Mouse (Mus musculus) limb, embryonic 10.5 days (tissue): ENCODE measurements around the gene Hsd17b11. TPM values are rescaled to one million over a fixed set of nuclear protein-coding genes. Genes with fewer than 3 reads are reported as not detected.

ENCODE experiments used
- DNase-seq: peaks from one replicate; pipeline ENCODE4 v3.0.0-alpha.2; 2017; ENCODE audit warnings: low spot score
- H3K27ac ChIP-seq: fragments of 300-500 bp; sonication (generic); 2 replicates; pipeline ENCODE4 v1.5.1; 2016; ENCODE audit warnings: mild to moderate bottlenecking
- H3K27me3 ChIP-seq: fragments of 300-500 bp; sonication (generic); 2 replicates; pipeline ENCODE4 v1.6.1; 2016; ENCODE audit warnings: low read depth, mild to moderate bottlenecking; ENCODE audit not compliant: poor library complexity, severe bottlenecking
- H3K36me3 ChIP-seq: fragments of 300-500 bp; sonication (generic); 2 replicates; pipeline ENCODE4 v1.6.1; 2016; ENCODE audit warnings: mild to moderate bottlenecking, moderate library complexity
- H3K4me1 ChIP-seq: fragments of 300-500 bp; sonication (generic); 2 replicates; pipeline ENCODE4 v1.6.1; 2016
- H3K4me3 ChIP-seq: fragments of 300-500 bp; sonication (generic); 2 replicates; pipeline ENCODE4 v1.5.1; 2016; ENCODE audit warnings: mild to moderate bottlenecking, moderate library complexity
- H3K9me3 ChIP-seq: fragments of 300-500 bp; sonication (generic); replicated peaks from 2 replicates; pipeline ENCODE4 v1.6.1; 2016; ENCODE audit warnings: mild to moderate bottlenecking
- WGBS: fragments of 180-500 bp; shearing (Covaris S2); methylation state at CpG from one replicate; pipeline ENCODE4 v1.1.7; 2016; 5-methylcytosine and 5-hydroxymethylcytosine counted together
- polyA plus RNA-seq: library from polyadenylated mRNA; unstranded; fragments of >200 nt; fragmentation: Nextera tagmentation; extraction: Ambion mirVana; gene quantifications from 2 replicates; pipeline ENCODE4 v1.2.1, GENCODE M21; 2016

The Hsd17b11 gene
- polyA plus RNA-seq, result 1.9 and 2.4 TPM in 2 replicates

- 1% methylated on average over 31 of the region's 31 CpGs for WGBS
Observed at GRCm38 (mm10) chr5:104021597-104022378, at the start of gene Hsd17b11. TSS of gene Hsd17b11 (minus strand) at chr5:104021919.

GRCm38 (mm10) chr5:104071048-104071447 lies 49.3 kb upstream of the Hsd17b11 start:
- 89% methylated on average over 4 of the region's 4 CpGs for WGBS
- Histone ChIP-seq H3K4me1 (peaks cover 7% of the 10 kb centered on the region), H3K36me3 (no peaks in the 10 kb centered on the region), H3K27ac (no peak overlapping the region), H3K27me3 (no peaks in the 10 kb centered on the region), H3K4me3 (no peak overlapping the region), H3K9me3 (no peaks in the 10 kb centered on the region)
- no peak for DNase-seq

More at GRCm38 (mm10) chr5:104021597-104022378, at the start of gene Hsd17b11:
- peaks cover 14% of the 10 kb centered on the region for H3K36me3 ChIP-seq
- peaks cover 27% of the 10 kb centered on the region for H3K4me1 ChIP-seq
- H3K27ac ChIP-seq, result peak within 1 kb of the TSS; percentile 89
- H3K27me3 ChIP-seq, result peaks cover 14% of the 10 kb centered on the region
- H3K9me3 ChIP-seq, result no peaks in the 10 kb centered on the region
- H3K4me3 ChIP-seq, result peak within 1 kb of the TSS; percentile 62
- DNase-seq, result peak; percentile 81

- H3K9me3 ChIP-seq, result no peaks in the 10 kb centered on the region
- DNase-seq, result no peak
- H3K4me3 ChIP-seq, result no peak overlapping the region
- 92% methylated on average over 7 of the region's 7 CpGs for WGBS
- peaks cover 7% of the 10 kb centered on the region for H3K4me1 ChIP-seq
- peaks cover 13% of the 10 kb centered on the region for H3K36me3 ChIP-seq
- H3K27ac ChIP-seq, result no peak overlapping the region
- no peaks in the 10 kb centered on the region for H3K27me3 ChIP-seq
Observed at GRCm38 (mm10) chr5:104068751-104069150, 47.0 kb upstream of the Hsd17b11 start.

- WGBS, result 95% methylated on average over 11 of the region's 11 CpGs
- no peaks in the 10 kb centered on the region for H3K27me3 ChIP-seq
- DNase-seq, result no peak
- no peak overlapping the region for H3K27ac ChIP-seq
- no peaks in the 10 kb centered on the region for H3K4me1 ChIP-seq
- no peaks in the 10 kb centered on the region for H3K9me3 ChIP-seq
- no peak overlapping the region for H3K4me3 ChIP-seq
- peaks cover 68% of the 10 kb centered on the region for H3K36me3 ChIP-seq
Observed at GRCm38 (mm10) chr5:104062773-104063551, 41.2 kb upstream of the Hsd17b11 start.

GRCm38 (mm10) chr5:104061936-104062772 lies 40.4 kb upstream of the Hsd17b11 start:
- DNase-seq, result no peak
- H3K9me3 ChIP-seq, result no peaks in the 10 kb centered on the region
- WGBS, result 87% methylated on average over 13 of the region's 13 CpGs
- no peak overlapping the region for H3K27ac ChIP-seq
- no peak overlapping the region for H3K4me3 ChIP-seq
- H3K36me3 ChIP-seq, result peaks cover 71% of the 10 kb centered on the region
- H3K4me1 ChIP-seq, result no peaks in the 10 kb centered on the region
- no peaks in the 10 kb centered on the region for H3K27me3 ChIP-seq

GRCm38 (mm10) chr5:104060429-104060828 lies 38.7 kb upstream of the Hsd17b11 start:
- DNase-seq, result no peak
- 92% methylated on average over 5 of the region's 5 CpGs for WGBS
- no peaks in the 10 kb centered on the region for H3K9me3 ChIP-seq
- peaks cover 82% of the 10 kb centered on the region for H3K36me3 ChIP-seq
- H3K4me1 ChIP-seq, result no peaks in the 10 kb centered on the region
- H3K27me3 ChIP-seq, result no peaks in the 10 kb centered on the region
- H3K4me3 ChIP-seq, result no peak overlapping the region
- H3K27ac ChIP-seq, result no peak overlapping the region

DNA sequence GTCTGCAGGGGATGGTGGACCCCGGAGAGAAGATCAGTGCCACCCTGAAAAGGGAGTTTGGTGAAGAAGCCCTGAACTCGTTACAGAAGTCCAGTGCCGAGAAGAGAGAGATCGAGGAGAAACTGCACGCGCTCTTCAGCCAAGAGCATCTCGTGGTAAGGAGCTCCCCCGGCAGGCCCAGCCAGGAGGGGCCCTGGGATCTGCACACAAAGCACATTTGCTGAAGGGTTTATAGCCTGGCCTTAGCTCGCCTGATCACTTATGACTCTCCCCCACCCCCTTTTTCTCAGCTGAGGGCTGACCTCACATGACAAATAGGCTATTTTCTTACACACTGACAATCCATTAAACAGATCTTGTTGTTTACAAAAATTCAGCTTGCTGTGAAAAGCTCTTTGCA lies 37.9 kb upstream of the Hsd17b11 start:
- no peaks in the 10 kb centered on the region for H3K9me3 ChIP-seq
- H3K4me1 ChIP-seq, result no peaks in the 10 kb centered on the region
- WGBS, result 82% methylated on average over 9 of the region's 9 CpGs
- H3K27ac ChIP-seq, result no peak overlapping the region
- H3K4me3 ChIP-seq, result no peak overlapping the region
- no peak for DNase-seq
- H3K36me3 ChIP-seq, result peaks cover 81% of the 10 kb centered on the region
- H3K27me3 ChIP-seq, result no peaks in the 10 kb centered on the region

DNA sequence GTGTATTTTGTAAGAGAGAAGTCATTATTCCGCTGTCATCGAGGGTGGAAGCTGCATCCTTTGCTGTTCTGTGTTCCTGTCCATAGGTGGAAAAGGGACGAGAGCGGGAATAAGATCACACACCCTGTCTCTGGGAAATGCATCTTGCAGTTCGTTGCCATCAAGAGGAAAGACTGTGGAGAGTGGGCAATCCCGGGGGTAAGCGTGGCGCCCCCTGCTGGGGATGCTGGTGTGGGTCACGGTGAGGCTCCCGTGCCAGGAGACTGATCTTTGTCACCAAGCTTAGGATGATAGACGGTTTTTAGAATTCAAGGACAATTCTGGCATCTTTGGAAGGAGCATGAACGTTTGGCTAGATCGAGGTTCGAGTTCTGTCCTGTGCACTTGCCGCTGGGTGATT lies 36.3 kb upstream of the Hsd17b11 start:
- no peaks in the 10 kb centered on the region for H3K4me1 ChIP-seq
- H3K36me3 ChIP-seq, result peaks cover 71% of the 10 kb centered on the region
- H3K9me3 ChIP-seq, result no peaks in the 10 kb centered on the region
- no peak overlapping the region for H3K27ac ChIP-seq
- no peak overlapping the region for H3K4me3 ChIP-seq
- DNase-seq, result peak; percentile 60
- WGBS, result 69% methylated on average over 15 of the region's 15 CpGs
- H3K27me3 ChIP-seq, result no peaks in the 10 kb centered on the region

DNA sequence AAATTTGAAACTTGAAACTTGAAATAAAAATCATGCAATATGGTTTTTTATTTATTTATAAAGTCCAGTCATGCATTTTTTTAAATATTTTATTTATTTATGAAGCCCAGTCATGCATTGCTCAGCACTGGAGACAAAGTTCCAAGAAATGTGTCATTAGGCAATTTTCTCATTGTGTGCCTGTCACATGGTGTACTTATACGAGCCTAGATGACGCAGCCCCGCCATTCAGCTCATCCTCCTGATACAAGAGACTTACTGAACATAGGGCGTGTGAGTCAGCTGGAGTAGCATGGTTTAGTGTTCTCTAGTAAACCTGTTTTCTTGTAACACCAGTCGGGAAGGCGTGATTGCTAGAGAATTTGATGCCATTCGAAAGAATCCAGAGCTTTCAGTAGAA lies 34.6 kb upstream of the Hsd17b11 start:
- Histone ChIP-seq H3K36me3 (peaks cover 71% of the 10 kb centered on the region), H3K27me3 (no peaks in the 10 kb centered on the region), H3K27ac (no peak overlapping the region), H3K9me3 (no peaks in the 10 kb centered on the region), H3K4me1 (no peaks in the 10 kb centered on the region), H3K4me3 (no peak overlapping the region)
- DNase-seq, result no peak
- WGBS, result 90% methylated on average over 7 of the region's 7 CpGs

GRCm38 (mm10) chr5:104055816-104056215 lies 34.1 kb upstream of the Hsd17b11 start:
- Histone ChIP-seq H3K27me3 (no peaks in the 10 kb centered on the region), H3K9me3 (no peaks in the 10 kb centered on the region), H3K4me3 (no peak overlapping the region), H3K27ac (no peak overlapping the region), H3K4me1 (no peaks in the 10 kb centered on the region), H3K36me3 (peaks cover 71% of the 10 kb centered on the region)
- no peak for DNase-seq
- 92% methylated on average over 4 of the region's 4 CpGs for WGBS

DNA sequence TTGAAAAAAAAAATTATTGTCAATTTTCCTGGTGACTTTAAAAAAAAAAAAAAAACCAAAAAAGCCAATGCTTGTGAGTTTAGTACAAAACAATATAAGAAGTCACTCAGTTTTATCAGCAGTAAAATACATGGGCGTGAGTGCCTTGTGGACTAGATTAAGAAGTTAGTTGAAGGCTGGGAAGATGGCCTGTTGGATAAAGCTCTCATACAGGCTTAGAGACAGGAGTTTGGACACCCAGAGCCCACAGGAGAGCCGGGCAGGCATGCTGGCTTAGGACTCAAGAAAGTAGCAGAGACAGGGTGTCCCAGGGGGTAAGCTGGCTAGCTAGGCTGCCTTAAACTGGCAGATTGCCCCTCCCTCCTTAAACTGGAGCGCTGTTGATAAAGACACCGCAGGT lies 33.2 kb upstream of the Hsd17b11 start:
- peaks cover 71% of the 10 kb centered on the region for H3K36me3 ChIP-seq
- H3K27me3 ChIP-seq, result no peaks in the 10 kb centered on the region
- H3K9me3 ChIP-seq, result no peaks in the 10 kb centered on the region
- H3K4me1 ChIP-seq, result no peaks in the 10 kb centered on the region
- H3K4me3 ChIP-seq, result no peak overlapping the region
- no peak overlapping the region for H3K27ac ChIP-seq
- no peak for DNase-seq
- 96% methylated on average over 4 of the region's 4 CpGs for WGBS

DNA sequence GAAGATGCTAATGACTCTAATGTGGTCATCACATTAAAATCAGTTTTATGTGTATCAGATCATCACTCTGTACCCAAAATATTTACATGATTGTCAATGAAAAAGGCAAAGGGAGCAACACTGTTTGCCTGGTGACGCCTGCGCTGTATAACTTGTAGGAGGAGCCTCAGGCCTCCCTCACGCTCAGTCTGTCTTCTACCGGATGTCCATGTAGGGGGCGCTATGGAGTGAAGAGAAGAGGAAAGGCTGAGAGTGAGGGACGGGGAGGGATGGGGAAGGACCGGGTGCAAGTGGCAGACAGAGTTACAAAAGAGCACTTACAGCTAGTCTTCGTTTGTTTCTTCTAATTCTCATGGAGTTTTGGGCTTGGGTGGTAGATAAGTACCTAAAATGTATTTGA lies 31.2 kb upstream of the Hsd17b11 start:
- no peak for DNase-seq
- H3K9me3 ChIP-seq, result no peaks in the 10 kb centered on the region
- no peak overlapping the region for H3K27ac ChIP-seq
- H3K4me1 ChIP-seq, result peaks cover 4% of the 10 kb centered on the region
- WGBS, result 62% methylated on average over 8 of the region's 8 CpGs
- H3K4me3 ChIP-seq, result no peak overlapping the region
- H3K27me3 ChIP-seq, result no peaks in the 10 kb centered on the region
- peaks cover 53% of the 10 kb centered on the region for H3K36me3 ChIP-seq
